Mouse (Mus musculus) embryonic facial prominence, embryonic 11.5 days (tissue): ENCODE results near the gene Gabarap. TPM values are rescaled to one million over a fixed set of nuclear protein-coding genes. Genes with fewer than 3 reads are reported as not detected.
A peak's percentile ranks its signal among the peaks of the same experiment; 100 is the strongest.

Experiments
- ATAC-seq: fragments of 200-750 bp; cut with Nextera tagmentation; replicated peaks from 2 replicates; pipeline ENCODE4 v1.8.0; 2017; ENCODE audit warnings: low read depth; ENCODE audit not compliant: insufficient number of reproducible peaks, low FRiP score, low TSS enrichment
- DNase-seq: peaks from one replicate; pipeline ENCODE4 v3.0.0-alpha.2; 2015; ENCODE audit warnings: low spot score
- H3K27ac ChIP-seq: fragments of 300-500 bp; sonication (generic); replicated peaks from 2 replicates; pipeline ENCODE4 v1.5.1; 2014; ENCODE audit warnings: mild to moderate bottlenecking, low read depth, low read length, control low read depth
- H3K27me3 ChIP-seq: fragments of 300-500 bp; sonication (generic); 2 replicates; pipeline ENCODE4 v1.6.1; 2014; ENCODE audit warnings: mild to moderate bottlenecking, low read length, moderate library complexity, mixed read lengths; ENCODE audit not compliant: control insufficient read depth, insufficient read depth
- H3K36me3 ChIP-seq: fragments of 300-500 bp; sonication (generic); replicated peaks from 2 replicates; pipeline ENCODE4 v1.6.1; 2014; ENCODE audit warnings: low read depth, mild to moderate bottlenecking, low read length, moderate library complexity, mixed read lengths; ENCODE audit not compliant: control insufficient read depth, insufficient read depth
- H3K4me1 ChIP-seq: fragments of 300-500 bp; sonication (generic); 2 replicates; pipeline ENCODE4 v1.6.1; 2014; ENCODE audit warnings: low read length, mixed read lengths; ENCODE audit not compliant: control insufficient read depth, insufficient read depth
- H3K4me2 ChIP-seq: fragments of 300-500 bp; sonication (generic); 2 replicates; pipeline ENCODE4 v1.6.1; 2014; ENCODE audit warnings: low read depth, mild to moderate bottlenecking, control low read depth, low read length, moderate library complexity
- H3K4me3 ChIP-seq: fragments of 300-500 bp; sonication (generic); 2 replicates; pipeline ENCODE4 v1.5.1; 2014; ENCODE audit warnings: low read depth, low read length, control low read depth
- H3K9ac ChIP-seq: fragments of 300-500 bp; sonication (generic); replicated peaks from 2 replicates; pipeline ENCODE4 v1.6.1; 2014; ENCODE audit warnings: mild to moderate bottlenecking, control low read depth, low read length
- H3K9me3 ChIP-seq: fragments of 300-500 bp; sonication (generic); replicated peaks from 2 replicates; pipeline ENCODE4 v1.6.1; 2016; ENCODE audit warnings: mild to moderate bottlenecking, low read length, inconsistent platforms, mixed read lengths; ENCODE audit not compliant: control insufficient read depth
- WGBS: fragments of 180-500 bp; shearing (Covaris S2); extraction: QIAGEN DNeasy Blood & Tissue Kit; methylation state at CpG from one replicate; pipeline ENCODE4 v1.1.7; 2014; 5-methylcytosine and 5-hydroxymethylcytosine counted together
- polyA plus RNA-seq: library from polyadenylated mRNA; unstranded; fragments of >200 nt; fragmentation: Nextera tagmentation; extraction: Ambion mirVana; gene quantifications from 2 replicates; pipeline ENCODE4 v1.2.1, GENCODE M21; 2014

Gene Gabarap
- polyA plus RNA-seq, 1 experiment from 2014 or later = 474 TPM

GRCm38 (mm10) chr11:69976271-69976670 lies 14.7 kb upstream of the Gabarap start:
- H3K9ac ChIP-seq = no peak overlapping the region
- 82% methylated on average over 4 of the region's 4 CpGs for WGBS
- no peak overlapping the region for H3K4me2 ChIP-seq
- no peaks in the 10 kb centered on the region for H3K27me3 ChIP-seq
- ATAC-seq (no peak), DNase-seq (no peak)
- peaks cover 3% of the 10 kb centered on the region for H3K36me3 ChIP-seq
- H3K4me3 ChIP-seq = no peak overlapping the region
- H3K4me1 ChIP-seq = no peaks in the 10 kb centered on the region
- no peak overlapping the region for H3K27ac ChIP-seq
- H3K9me3 ChIP-seq = no peaks in the 10 kb centered on the region

- 3% methylated on average over 16 of the region's 16 CpGs for WGBS
- H3K27me3 ChIP-seq = no peaks in the 10 kb centered on the region
- no peak; the same call in 1 of the 2 replicates for ATAC-seq
- H3K36me3 ChIP-seq = peaks cover 2% of the 10 kb centered on the region
- H3K9ac ChIP-seq = peak overlapping the region; percentile 99
- H3K27ac ChIP-seq = peak overlapping the region; percentile 99
- no peaks in the 10 kb centered on the region for H3K9me3 ChIP-seq
- peak overlapping the region; percentile 68 for H3K4me2 ChIP-seq
- peak overlapping the region; percentile 99 for H3K4me3 ChIP-seq
- DNase-seq = no peak
- peaks cover 4% of the 10 kb centered on the region for H3K4me1 ChIP-seq
These were observed 11.1 kb upstream of the Gabarap start for GRCm38 (mm10) chr11:69979827-69980195.

- no peaks in the 10 kb centered on the region; the same call in none of the 2 replicates for H3K36me3 ChIP-seq
- ATAC-seq (peak; percentile 92), DNase-seq (peak; percentile 100)
- peak overlapping the region; percentile 99 for H3K27ac ChIP-seq
- peak overlapping the region; percentile 99 for H3K9ac ChIP-seq
- H3K4me1 ChIP-seq = peaks cover 4% of the 10 kb centered on the region
- under 1% methylated on average over 36 of the region's 60 CpGs for WGBS
- H3K27me3 ChIP-seq = no peaks in the 10 kb centered on the region
- peak overlapping the region; percentile 99 for H3K4me3 ChIP-seq
- H3K4me2 ChIP-seq = peak overlapping the region; percentile 68
- no peaks in the 10 kb centered on the region for H3K9me3 ChIP-seq
These were observed 10.5 kb upstream of the Gabarap start for GRCm38 (mm10) chr11:69980196-69981140.

GRCm38 (mm10) chr11:69981141-69981762 lies 9.7 kb upstream of the Gabarap start, which contains the start of gene Ctdnep1:
Gene Ctdnep1, plus strand, starts transcription at chr11:69981156.
- Histone ChIP-seq H3K36me3 (no peaks in the 10 kb centered on the region; the same call in none of the 2 replicates), H3K9me3 (no peaks in the 10 kb centered on the region), H3K9ac (peak within 1 kb of the TSS; percentile 99), H3K4me1 (peaks cover 4% of the 10 kb centered on the region), H3K4me3 (peak within 1 kb of the TSS; percentile 99), H3K27ac (peak within 1 kb of the TSS; percentile 99), H3K4me2 (peak within 1 kb of the TSS; percentile 71), H3K27me3 (no peaks in the 10 kb centered on the region)
- ATAC-seq (peak; percentile 33), DNase-seq (peak; percentile 17)
- under 1% methylated on average over 26 of the region's 43 CpGs for WGBS

GRCm38 (mm10) chr11:69982225-69982624 lies 8.7 kb upstream of the Gabarap start, which contains the start of gene Elp5:
Gene Elp5, minus strand, starts transcription at chr11:69982517.
- DNase-seq (no peak), ATAC-seq (no peak)
- 58% methylated on average over 8 of the region's 8 CpGs for WGBS
- Histone ChIP-seq H3K27me3 (no peaks in the 10 kb centered on the region), H3K9ac (peak within 1 kb of the TSS; percentile 99), H3K27ac (peak within 1 kb of the TSS; percentile 99), H3K9me3 (no peaks in the 10 kb centered on the region), H3K4me2 (peak within 1 kb of the TSS; percentile 71), H3K36me3 (no peaks in the 10 kb centered on the region; the same call in none of the 2 replicates), H3K4me3 (peak within 1 kb of the TSS; percentile 99), H3K4me1 (peaks cover 4% of the 10 kb centered on the region)

GRCm38 (mm10) chr11:69982877-69983276 lies 8.1 kb upstream of the Gabarap start:
- H3K27ac ChIP-seq = no peak overlapping the region

GRCm38 (mm10) chr11:69983377-69983776 lies 7.6 kb upstream of the Gabarap start:
- 83% methylated on average over 4 of the region's 4 CpGs for WGBS
- no peaks in the 10 kb centered on the region for H3K9me3 ChIP-seq
- no peak for ATAC-seq
- H3K36me3 ChIP-seq = peaks cover 3% of the 10 kb centered on the region
- H3K4me3 ChIP-seq = peak overlapping the region; percentile 99; the same call in 1 of the 2 replicates
- H3K27ac ChIP-seq = no peak overlapping the region
- peaks cover 4% of the 10 kb centered on the region for H3K4me1 ChIP-seq
- no peaks in the 10 kb centered on the region for H3K27me3 ChIP-seq
- peak overlapping the region; percentile 71 for H3K4me2 ChIP-seq
- peak overlapping the region; percentile 34 for H3K9ac ChIP-seq
- DNase-seq = no peak

More at GRCm38 (mm10) chr11:69982877-69983276, 8.1 kb upstream of the Gabarap start:
- Histone ChIP-seq H3K9me3 (no peaks in the 10 kb centered on the region), H3K27me3 (no peaks in the 10 kb centered on the region), H3K4me1 (peaks cover 4% of the 10 kb centered on the region), H3K9ac (peak overlapping the region; percentile 34), H3K36me3 (no peaks in the 10 kb centered on the region; the same call in none of the 2 replicates), H3K4me2 (peak overlapping the region; percentile 71), H3K4me3 (peak overlapping the region; percentile 99)
- ATAC-seq = no peak
- peak; percentile 13 for DNase-seq
- WGBS = 27% methylated on average over 5 of the region's 5 CpGs
